Mouse (Mus musculus) stomach, embryonic 15.5 days (tissue): ENCODE results near the gene Gpbp1l1. TPM values are rescaled to one million over a fixed set of nuclear protein-coding genes. Genes with fewer than 3 reads are reported as not detected.
A peak's percentile ranks its signal among the peaks of the same experiment; 100 is the strongest.

Source experiments
- ATAC-seq: fragments of 200-750 bp; cut with Nextera tagmentation; 2 replicates; pipeline ENCODE4 v1.8.0; 2017; ENCODE audit warnings: low read depth, moderate number of reproducible peaks, moderate TSS enrichment; ENCODE audit not compliant: insufficient read depth, low FRiP score
- H3K27ac ChIP-seq: fragments of 300-500 bp; sonication (generic); 2 replicates; pipeline ENCODE4 v1.5.1; 2015; ENCODE audit warnings: mild to moderate bottlenecking, inconsistent platforms
- H3K27me3 ChIP-seq: fragments of 300-500 bp; sonication (generic); replicated peaks from 2 replicates; pipeline ENCODE4 v1.6.1; 2015; ENCODE audit warnings: inconsistent platforms
- H3K36me3 ChIP-seq: fragments of 300-500 bp; sonication (generic); 2 replicates; pipeline ENCODE4 v1.6.1; 2015; ENCODE audit warnings: inconsistent platforms
- H3K4me1 ChIP-seq: fragments of 300-500 bp; sonication (generic); 2 replicates; pipeline ENCODE4 v1.6.1; 2015; ENCODE audit warnings: inconsistent platforms
- H3K4me2 ChIP-seq: fragments of 300-500 bp; sonication (generic); 2 replicates; pipeline ENCODE4 v1.6.1; 2015; ENCODE audit warnings: mild to moderate bottlenecking, inconsistent platforms
- H3K4me3 ChIP-seq: fragments of 300-500 bp; sonication (generic); replicated peaks from 2 replicates; pipeline ENCODE4 v1.5.1; 2015; ENCODE audit warnings: inconsistent platforms
- H3K9ac ChIP-seq: fragments of 300-500 bp; sonication (generic); 2 replicates; pipeline ENCODE4 v1.6.1; 2015; ENCODE audit warnings: inconsistent platforms
- H3K9me3 ChIP-seq: fragments of 300-500 bp; sonication (generic); 2 replicates; pipeline ENCODE4 v1.6.1; 2016; ENCODE audit warnings: inconsistent platforms
- WGBS: fragments of 180-500 bp; shearing (Covaris S2); methylation state at CpG from one replicate; pipeline ENCODE4 v1.1.7; 2015; 5-methylcytosine and 5-hydroxymethylcytosine counted together
- polyA plus RNA-seq: library from polyadenylated mRNA; unstranded; fragments of >200 nt; fragmentation: Nextera tagmentation; extraction: Ambion mirVana; gene quantifications from 2 replicates; pipeline ENCODE4 v1.2.1, GENCODE M21; 2015

The Gpbp1l1 gene
- 28.9 and 33.1 TPM in 2 replicates for polyA plus RNA-seq

DNA sequence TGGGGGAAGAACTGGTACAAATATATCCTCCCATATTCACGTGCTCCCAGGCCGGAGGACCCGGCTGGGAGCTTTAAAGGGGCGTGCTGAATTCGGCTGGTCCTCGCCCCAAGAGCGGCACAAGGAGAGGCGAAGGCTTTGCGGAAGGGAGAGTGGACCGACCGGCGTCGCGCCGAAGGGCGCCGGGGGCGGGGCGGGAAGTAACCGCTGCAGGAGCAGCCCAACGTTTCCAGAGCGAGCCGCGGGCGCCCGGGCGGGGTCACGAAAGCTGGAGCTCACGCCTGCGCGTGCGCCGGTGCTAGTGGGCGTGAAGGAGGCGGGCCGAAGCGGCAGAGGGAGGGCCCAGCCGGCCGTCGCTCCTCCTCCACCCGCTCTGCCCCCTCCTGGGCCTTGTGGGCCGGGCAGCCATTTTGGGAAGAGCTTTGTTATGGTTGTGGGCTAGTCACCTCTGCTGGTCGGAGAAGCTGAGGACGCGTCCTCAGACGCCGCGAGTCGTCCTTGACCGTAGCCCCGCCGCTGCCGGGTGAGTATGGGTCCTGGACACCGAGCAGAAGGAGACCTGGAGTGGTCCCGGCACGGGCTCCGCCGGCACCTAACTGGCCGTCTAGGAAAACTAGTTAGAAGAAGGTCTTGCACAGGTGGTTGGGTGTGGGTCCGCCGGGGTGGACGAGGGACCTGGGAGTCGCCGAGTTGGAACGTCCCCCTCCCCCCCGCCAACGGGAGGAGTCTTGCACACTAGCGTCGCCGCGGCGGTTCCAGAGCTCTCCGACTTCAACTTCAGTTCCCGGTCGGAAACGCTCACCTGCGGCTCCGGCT lies at the start of gene Gpbp1l1:
Gene Gpbp1l1 (plus strand): TSS at position 353 of the 816 bp plus-strand sequence.
- Histone ChIP-seq H3K4me1 (no peaks in the 10 kb centered on the region), H3K9ac (peak within 1 kb of the TSS; percentile 65), H3K36me3 (0 out of 2 replicates have a peak, but pooled peaks cover 2% of the 10 kb centered on the region), H3K4me3 (peak within 1 kb of the TSS; percentile 85), H3K27ac (peak within 1 kb of the TSS; percentile 98), H3K27me3 (no peaks in the 10 kb centered on the region), H3K9me3 (no peaks in the 10 kb centered on the region), H3K4me2 (peak within 1 kb of the TSS; percentile 61)
- peak; percentile 96 for ATAC-seq
- under 1% methylated on average over 78 of the region's 78 CpGs for WGBS

DNA sequence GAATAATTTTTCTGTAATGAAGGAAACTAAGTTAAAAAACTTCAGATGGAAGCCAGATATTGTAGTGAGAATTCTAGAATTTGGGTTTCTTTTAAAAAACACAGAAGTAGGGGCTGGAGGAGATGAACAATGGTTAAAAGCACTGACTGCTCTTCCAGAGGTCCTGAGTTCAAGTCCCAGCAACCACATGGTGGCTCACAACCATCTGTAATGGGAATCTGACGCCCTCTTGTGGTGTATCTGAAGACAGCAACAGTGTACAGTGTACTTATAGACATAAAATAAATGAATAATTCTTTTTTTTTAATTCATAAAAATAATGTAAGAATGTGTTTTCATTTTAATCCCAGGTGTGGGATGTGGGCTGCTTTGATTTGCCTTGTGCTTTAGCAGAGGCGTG lies 26.3 kb upstream of the Gpbp1l1 start:
- Histone ChIP-seq H3K4me2 (no peak overlapping the region), H3K9ac (no peak overlapping the region), H3K27ac (no peak overlapping the region), H3K4me3 (no peak overlapping the region), H3K27me3 (no peaks in the 10 kb centered on the region), H3K9me3 (no peaks in the 10 kb centered on the region), H3K36me3 (0 out of 2 replicates have a peak, but pooled peaks cover 5% of the 10 kb centered on the region), H3K4me1 (no peaks in the 10 kb centered on the region)
- no peak for ATAC-seq
- 61% methylated on average over 2 of the region's 2 CpGs for WGBS

DNA sequence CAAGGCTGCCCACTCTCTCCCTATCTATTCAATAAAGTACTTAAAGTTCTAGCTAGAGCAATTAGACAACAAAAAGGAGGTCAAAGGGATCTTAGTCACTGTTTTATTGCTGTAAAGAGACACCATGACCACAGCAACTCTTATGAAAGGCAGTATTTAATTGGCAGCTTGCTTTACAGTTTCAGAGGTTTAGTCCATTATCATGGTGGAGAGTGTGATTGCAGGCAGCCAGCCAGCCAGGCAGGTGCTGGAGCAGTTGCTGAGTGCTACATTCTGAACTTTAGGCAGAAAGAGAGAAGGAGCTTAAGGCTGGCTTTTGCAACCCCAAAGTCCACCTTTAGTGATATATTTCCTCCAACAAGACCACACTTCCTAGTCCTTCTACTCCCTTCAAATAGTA lies 21.1 kb upstream of the Gpbp1l1 start:
- H3K9me3 ChIP-seq = no peaks in the 10 kb centered on the region
- no peak for ATAC-seq
- no peaks in the 10 kb centered on the region for H3K36me3 ChIP-seq
- H3K4me2 ChIP-seq = no peak overlapping the region
- no peak overlapping the region for H3K9ac ChIP-seq
- H3K4me1 ChIP-seq = no peaks in the 10 kb centered on the region
- H3K4me3 ChIP-seq = no peak overlapping the region
- H3K27ac ChIP-seq = no peak overlapping the region
- H3K27me3 ChIP-seq = no peaks in the 10 kb centered on the region

DNA sequence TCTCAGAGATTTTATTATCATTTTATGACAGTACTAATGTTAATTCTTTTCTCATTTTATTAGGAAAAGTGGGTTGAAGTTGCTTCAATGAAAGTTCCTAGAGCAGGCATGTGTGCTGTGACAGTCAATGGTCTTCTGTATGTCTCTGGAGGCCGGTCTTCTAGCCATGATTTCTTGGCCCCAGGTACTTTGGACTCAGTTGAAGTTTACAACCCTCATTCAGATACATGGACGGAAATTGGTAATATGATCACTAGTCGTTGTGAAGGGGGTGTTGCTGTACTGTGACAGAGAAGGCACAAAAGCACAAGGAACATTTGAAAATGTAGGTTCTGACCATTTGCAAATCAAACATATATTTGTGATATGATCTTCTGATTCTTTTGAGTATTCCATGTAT lies 19.7 kb upstream of the Gpbp1l1 start:
- H3K9me3 ChIP-seq = no peaks in the 10 kb centered on the region
- H3K4me3 ChIP-seq = no peak overlapping the region
- H3K27ac ChIP-seq = no peak overlapping the region
- WGBS = 88% methylated on average over 3 of the region's 3 CpGs
- H3K36me3 ChIP-seq = no peaks in the 10 kb centered on the region
- H3K4me2 ChIP-seq = no peak overlapping the region
- no peak overlapping the region for H3K9ac ChIP-seq
- ATAC-seq = no peak
- no peaks in the 10 kb centered on the region for H3K27me3 ChIP-seq
- no peaks in the 10 kb centered on the region for H3K4me1 ChIP-seq

DNA sequence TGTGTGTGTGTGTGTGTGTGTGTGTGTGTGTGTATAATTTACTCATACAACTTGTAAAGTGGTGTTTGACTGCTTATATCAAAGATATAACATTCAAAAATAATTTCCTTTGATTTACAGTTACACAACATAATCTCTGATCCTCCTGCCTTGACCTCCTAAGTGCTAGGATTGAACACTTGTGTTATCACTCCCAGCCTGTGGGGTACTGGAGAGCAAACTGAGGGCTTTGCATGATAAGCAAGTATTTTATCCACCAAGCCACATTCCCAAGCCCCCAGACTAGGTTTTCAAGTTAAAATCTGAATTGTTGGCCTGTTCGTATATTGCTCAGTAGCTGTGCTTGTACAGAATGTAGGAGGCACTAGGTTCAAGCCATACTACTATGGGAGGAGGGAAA lies 7.0 kb upstream of the Gpbp1l1 start:
- no peaks in the 10 kb centered on the region for H3K27me3 ChIP-seq
- ATAC-seq = no peak
- H3K4me3 ChIP-seq = no peak overlapping the region
- no peaks in the 10 kb centered on the region for H3K9me3 ChIP-seq
- 0 out of 2 replicates have a peak, but pooled peaks cover 5% of the 10 kb centered on the region for H3K36me3 ChIP-seq
- H3K4me1 ChIP-seq = no peaks in the 10 kb centered on the region
- no peak overlapping the region for H3K9ac ChIP-seq
- WGBS = 100% methylated on average over 1 of the region's 1 CpGs
- no peak overlapping the region for H3K4me2 ChIP-seq
- H3K27ac ChIP-seq = no peak overlapping the region

DNA sequence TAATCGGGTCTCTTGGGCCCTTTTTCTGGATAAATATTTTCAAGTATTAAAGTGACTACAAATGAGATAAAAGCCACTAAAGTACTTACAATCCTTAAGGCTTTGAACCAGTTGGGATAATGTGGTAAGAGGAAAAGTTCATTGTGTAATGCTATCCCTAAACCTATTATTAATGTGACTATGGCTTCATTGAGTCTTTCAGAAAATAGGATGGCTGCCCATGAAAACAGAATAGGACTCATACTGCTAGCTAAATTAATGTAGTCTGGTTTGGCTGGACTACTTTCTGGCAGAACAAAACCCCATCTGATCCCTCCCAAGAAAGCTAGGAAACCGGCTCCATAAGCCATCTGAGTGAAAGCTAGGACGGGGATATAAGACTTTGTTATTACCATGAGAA lies 4.4 kb upstream of the Gpbp1l1 start:
- Histone ChIP-seq H3K4me2 (no peak overlapping the region), H3K9ac (no peak overlapping the region), H3K9me3 (no peaks in the 10 kb centered on the region), H3K27me3 (no peaks in the 10 kb centered on the region), H3K27ac (no peak overlapping the region), H3K4me3 (no peak overlapping the region), H3K36me3 (0 out of 2 replicates have a peak, but pooled peaks cover 5% of the 10 kb centered on the region), H3K4me1 (no peaks in the 10 kb centered on the region)
- no peak for ATAC-seq
- WGBS = 76% methylated on average over 3 of the region's 3 CpGs

DNA sequence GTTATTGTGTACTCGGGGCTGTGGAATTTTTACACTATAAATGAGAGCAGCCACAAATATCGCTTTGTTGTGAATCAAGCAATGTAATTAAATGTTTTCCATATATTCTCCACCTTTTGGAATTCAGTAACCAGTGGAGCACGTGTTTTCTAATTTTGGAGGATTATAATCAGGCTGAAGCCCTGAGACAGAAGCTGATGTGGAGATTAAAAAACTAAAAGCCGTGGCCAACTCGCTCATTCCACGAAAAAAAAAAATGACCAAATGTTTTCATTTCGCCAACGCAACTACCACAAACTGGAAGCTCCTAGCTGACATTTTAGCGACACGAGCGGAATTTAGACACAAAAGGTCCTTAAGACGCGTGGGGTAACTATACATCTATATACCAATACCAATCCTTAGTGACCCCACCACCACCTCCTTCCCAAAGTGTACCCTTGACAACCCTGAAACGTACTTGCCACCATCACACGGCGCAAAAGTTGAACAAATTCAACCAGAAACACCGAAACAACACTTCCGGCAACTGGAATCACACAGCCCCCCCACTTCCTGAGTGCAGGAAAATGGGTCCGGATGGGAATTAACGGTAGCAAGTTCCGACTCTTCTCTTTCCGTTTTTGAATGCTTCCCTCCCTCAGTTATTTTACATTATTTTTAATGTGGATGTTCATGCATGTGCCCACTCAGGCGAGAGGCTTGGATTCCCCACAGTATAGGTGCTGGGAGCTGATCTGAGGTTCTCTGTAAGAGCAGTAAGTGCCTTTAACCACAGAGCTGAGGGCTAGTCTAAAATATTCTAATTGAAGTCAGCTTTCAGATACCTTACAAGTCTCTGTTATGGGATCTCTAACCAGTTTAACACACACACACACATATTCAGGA lies 1.8 kb upstream of the Gpbp1l1 start, which contains the start of gene Tmem69:
Gene Tmem69 (minus strand): TSS at position 524 of the 888 bp plus-strand sequence.
- Histone ChIP-seq H3K36me3 (0 out of 2 replicates have a peak, but pooled peaks cover 5% of the 10 kb centered on the region), H3K27ac (peak within 1 kb of the TSS; percentile 98), H3K4me1 (no peaks in the 10 kb centered on the region), H3K9me3 (no peaks in the 10 kb centered on the region), H3K4me3 (peak within 1 kb of the TSS; percentile 85), H3K4me2 (peak within 1 kb of the TSS; percentile 61), H3K9ac (peak within 1 kb of the TSS; percentile 50), H3K27me3 (no peaks in the 10 kb centered on the region)
- no peak for ATAC-seq
- 2% methylated on average over 23 of the region's 23 CpGs for WGBS

DNA sequence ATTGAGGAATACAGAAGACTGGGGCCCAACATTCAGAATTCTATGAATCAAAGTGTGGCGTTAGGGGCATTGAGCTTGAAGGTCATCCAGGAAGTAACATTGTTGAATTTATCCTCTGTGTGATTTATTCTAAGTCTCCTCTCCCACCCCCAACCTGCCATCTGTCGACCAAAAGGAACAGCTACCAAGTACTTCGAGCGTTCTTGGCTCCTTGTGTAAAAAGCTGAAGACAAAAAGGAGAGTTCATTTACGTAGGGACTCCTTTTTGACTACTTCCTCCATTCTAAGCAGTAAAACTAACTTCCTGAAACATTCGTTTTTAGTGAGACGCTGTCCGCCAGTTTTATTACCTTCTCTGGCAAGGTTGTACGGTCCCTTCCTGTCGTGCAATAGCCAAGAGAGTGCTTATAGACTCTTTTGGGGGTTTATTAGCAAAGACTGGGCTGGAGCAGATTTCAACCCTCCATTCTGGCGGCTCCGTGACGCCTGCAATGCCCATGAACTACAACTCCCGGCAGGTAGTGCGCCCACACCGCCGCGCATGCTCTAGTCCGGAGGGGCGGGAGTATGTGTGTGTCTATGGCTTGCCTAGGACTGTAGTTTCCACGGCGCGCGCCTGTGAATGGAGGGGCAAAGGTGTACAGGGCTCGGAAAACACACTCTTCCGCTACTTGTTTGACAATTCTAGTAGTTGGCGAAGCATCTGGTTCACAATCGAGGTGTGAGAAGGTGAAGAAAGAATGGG lies 725 bp upstream of the Gpbp1l1 start:
- Histone ChIP-seq H3K27me3 (no peaks in the 10 kb centered on the region), H3K27ac (peak overlapping the region; percentile 98), H3K4me1 (no peaks in the 10 kb centered on the region), H3K4me2 (peak overlapping the region; percentile 61), H3K4me3 (peak overlapping the region; percentile 85), H3K9me3 (no peaks in the 10 kb centered on the region), H3K9ac (peak overlapping the region; percentile 50; the same call in 1 of the 2 replicates), H3K36me3 (0 out of 2 replicates have a peak, but pooled peaks cover 3% of the 10 kb centered on the region)
- ATAC-seq = peak; percentile 95
- WGBS = 0% methylated on average over 28 of the region's 28 CpGs

DNA sequence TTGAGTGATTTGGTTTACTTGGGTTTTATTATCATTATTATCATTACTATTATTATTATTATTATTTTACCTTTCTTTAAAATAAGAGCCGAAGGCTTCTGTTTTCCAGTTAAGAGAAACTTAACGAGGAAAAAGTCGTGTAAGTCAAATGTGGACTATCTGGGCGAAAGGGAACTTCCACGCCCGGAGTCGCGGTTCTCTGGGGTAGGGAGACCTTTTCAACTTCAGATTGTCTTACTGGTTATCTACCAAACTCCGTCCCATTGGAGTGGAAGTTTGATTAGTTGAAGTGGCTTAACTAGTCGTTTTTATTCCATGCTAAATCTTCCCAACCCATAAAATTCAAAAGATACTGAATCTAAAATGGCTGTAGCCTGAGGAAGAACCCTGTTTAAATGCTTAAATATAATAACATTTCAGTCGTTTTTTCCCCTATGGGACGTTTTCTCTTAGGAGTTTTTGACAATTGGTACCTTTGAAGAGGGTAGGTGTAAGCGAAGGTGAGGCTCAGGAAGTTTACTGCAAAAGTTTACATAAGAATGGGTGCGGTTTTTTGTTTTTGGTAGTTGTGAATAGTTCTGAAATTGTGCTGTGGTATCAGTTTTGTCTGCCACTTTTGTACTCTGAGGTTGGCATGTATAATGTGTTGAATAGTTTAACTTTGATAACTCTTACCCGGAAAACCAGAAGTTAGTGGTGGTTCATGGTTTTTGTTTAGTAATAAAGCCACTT lies 859 bp downstream of the Gpbp1l1 start:
- 3% methylated on average over 15 of the region's 15 CpGs for WGBS
- Histone ChIP-seq H3K9me3 (no peaks in the 10 kb centered on the region), H3K36me3 (no peaks in the 10 kb centered on the region), H3K27ac (peak overlapping the region; percentile 98), H3K4me3 (peak overlapping the region; percentile 85), H3K9ac (peak overlapping the region; percentile 65), H3K4me2 (peak overlapping the region; percentile 61), H3K4me1 (no peaks in the 10 kb centered on the region), H3K27me3 (no peaks in the 10 kb centered on the region)
- no peak for ATAC-seq

DNA sequence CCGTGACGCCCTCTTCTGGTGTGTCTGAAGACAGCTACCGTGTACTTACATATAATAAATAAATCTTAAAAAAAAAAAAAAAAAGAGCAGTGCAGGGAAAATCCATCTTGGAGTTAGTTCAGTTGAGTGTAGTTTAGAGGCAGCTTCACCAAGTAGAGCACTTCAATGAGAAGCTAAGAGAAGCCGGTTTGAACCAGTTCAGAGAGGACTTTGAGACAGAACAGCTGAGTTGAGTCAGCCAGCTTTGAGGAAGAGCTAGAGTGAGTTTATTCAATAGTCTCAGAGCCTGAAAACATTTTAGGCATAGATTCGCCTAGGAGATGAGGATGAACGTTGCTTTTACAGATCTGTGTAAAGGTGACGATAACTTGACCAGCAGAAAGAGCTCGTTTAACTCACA lies 38.3 kb downstream of the Gpbp1l1 start:
- WGBS = 81% methylated on average over 8 of the region's 8 CpGs

DNA sequence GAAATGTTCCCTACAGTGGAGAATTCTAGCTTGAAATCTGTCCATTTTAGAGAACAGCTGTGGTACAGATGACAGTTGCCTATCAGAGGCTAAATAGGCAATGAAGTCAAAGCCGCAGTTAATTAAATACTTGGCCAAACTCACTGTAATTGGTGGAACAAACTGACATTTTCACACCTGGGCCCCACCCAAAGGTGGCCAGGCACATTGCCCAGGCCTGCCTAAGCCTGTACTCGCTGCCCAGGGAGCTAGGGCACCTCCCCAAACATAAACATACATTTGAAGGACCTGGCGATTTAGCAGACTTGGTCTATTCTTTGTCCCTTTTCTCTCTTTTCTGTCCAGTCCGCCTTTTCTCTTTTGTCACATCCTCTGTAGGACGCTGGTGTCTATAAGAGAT lies 38.9 kb downstream of the Gpbp1l1 start, which contains the start of gene Ccdc17:
Gene Ccdc17 (plus strand): TSS at position 276 of the 400 bp plus-strand sequence.
- H3K9me3 ChIP-seq = no peaks in the 10 kb centered on the region
- H3K4me1 ChIP-seq = peaks cover 9% of the 10 kb centered on the region; the same call in 1 of the 2 replicates
- ATAC-seq = no peak
- no peaks in the 10 kb centered on the region for H3K27me3 ChIP-seq
- WGBS = 23% methylated on average over 5 of the region's 5 CpGs
- H3K36me3 ChIP-seq = peaks cover 18% of the 10 kb centered on the region
- peak within 1 kb of the TSS; percentile 58 for H3K4me3 ChIP-seq
- H3K9ac ChIP-seq = peak within 1 kb of the TSS; percentile 24
- peak within 1 kb of the TSS; percentile 94 for H3K4me2 ChIP-seq
- H3K27ac ChIP-seq = peak within 1 kb of the TSS; percentile 67

More for the DNA sequence above, 38.3 kb downstream of the Gpbp1l1 start:
- no peak overlapping the region for H3K27ac ChIP-seq
- no peak overlapping the region for H3K4me2 ChIP-seq
- H3K27me3 ChIP-seq = no peaks in the 10 kb centered on the region
- peaks cover 9% of the 10 kb centered on the region; the same call in 1 of the 2 replicates for H3K4me1 ChIP-seq
- ATAC-seq = no peak
- no peak overlapping the region for H3K9ac ChIP-seq
- H3K4me3 ChIP-seq = no peak overlapping the region
- H3K36me3 ChIP-seq = peaks cover 18% of the 10 kb centered on the region
- no peaks in the 10 kb centered on the region for H3K9me3 ChIP-seq
